Mouse (Mus musculus): ENCODE data around the gene Camk2n1. TPM values are rescaled to one million over a fixed set of nuclear protein-coding genes. Genes with fewer than 3 reads are reported as not detected.
A peak's percentile ranks its signal among the peaks of the same experiment; 100 is the strongest.

Camk2n1 gene
- polyA plus RNA-seq, 1 experiment from 2014 or later = 9.0 TPM

GRCm38 (mm10) chr4:138448872-138449615 is 5.1 kb upstream of the Camk2n1 start:
- H3K36me3 ChIP-seq = no peaks in the 10 kb centered on the region
- 0 out of 2 replicates have a peak, but pooled peaks cover 3% of the 10 kb centered on the region for H3K9me3 ChIP-seq
- ATAC-seq (ENCODE audit: low FRiP score, low read depth) = no peak
- H3K27ac ChIP-seq (replicated peaks) = no peak overlapping the region
- H3K9ac ChIP-seq (replicated peaks) = no peak overlapping the region
- H3K27me3 ChIP-seq = peaks cover 33% of the 10 kb centered on the region
- H3K4me1 ChIP-seq = peaks cover 47% of the 10 kb centered on the region
- no peak overlapping the region for H3K4me3 ChIP-seq
- no peak overlapping the region for H3K4me2 ChIP-seq (replicated peaks)
- 50% methylated on average over 7 of the region's 7 CpGs for WGBS

GRCm38 (mm10) chr4:138449636-138450314 is 4.3 kb upstream of the Camk2n1 start:
- H3K36me3 ChIP-seq = no peaks in the 10 kb centered on the region
- peaks cover 33% of the 10 kb centered on the region for H3K27me3 ChIP-seq
- H3K4me3 ChIP-seq = no peak overlapping the region
- H3K9me3 ChIP-seq = 0 out of 2 replicates have a peak, but pooled peaks cover 3% of the 10 kb centered on the region
- H3K27ac ChIP-seq (replicated peaks) = no peak overlapping the region
- no peak overlapping the region for H3K9ac ChIP-seq (replicated peaks)
- 57% methylated on average over 12 of the region's 12 CpGs for WGBS
- ATAC-seq (ENCODE audit: low FRiP score, low read depth) = no peak
- peaks cover 47% of the 10 kb centered on the region for H3K4me1 ChIP-seq
- H3K4me2 ChIP-seq (replicated peaks) = no peak overlapping the region

DNA sequence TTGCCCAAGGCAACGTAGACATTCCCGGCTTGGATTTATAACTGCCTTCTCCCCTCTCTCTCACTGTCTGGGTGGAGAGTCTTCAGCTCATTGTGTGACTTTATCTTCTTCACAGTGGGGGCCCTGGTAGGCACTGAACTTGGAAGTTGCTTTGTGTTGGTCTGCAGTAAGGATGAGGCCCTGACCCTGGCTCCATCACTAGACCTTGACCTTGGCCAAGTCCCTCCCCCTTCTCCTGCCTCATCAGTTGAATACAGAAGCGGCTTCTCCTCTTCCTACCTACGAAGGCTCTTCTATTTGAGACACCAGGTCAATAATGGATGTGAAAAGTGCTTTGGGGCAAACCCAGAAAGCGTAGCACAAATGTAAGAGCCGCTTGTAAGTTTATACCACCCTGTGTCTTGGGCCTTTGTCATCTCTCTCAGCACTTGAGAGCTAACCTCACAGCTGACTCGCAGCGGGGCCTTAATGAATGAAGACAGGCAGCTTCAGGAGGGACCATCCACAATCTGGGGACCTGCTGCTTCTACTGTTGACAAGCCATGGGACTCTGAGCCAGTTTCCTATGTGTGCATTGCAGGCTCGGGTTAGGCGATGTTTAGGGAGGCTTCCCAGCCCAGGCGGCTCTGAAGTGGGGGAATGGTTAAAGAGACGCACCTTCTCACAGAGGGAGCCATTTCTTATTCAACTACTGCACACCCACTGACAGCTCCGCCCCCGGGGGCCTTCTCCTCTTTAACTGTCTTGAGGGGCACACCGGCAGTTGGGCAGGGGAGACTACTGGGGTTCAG is 1.6 kb upstream of the Camk2n1 start:
- Histone ChIP-seq H3K9me3 (no peaks in the 10 kb centered on the region), H3K4me2 (replicated peaks) (no peak overlapping the region), H3K36me3 (no peaks in the 10 kb centered on the region), H3K27me3 (peaks cover 29% of the 10 kb centered on the region), H3K4me3 (no peak overlapping the region), H3K9ac (replicated peaks) (no peak overlapping the region), H3K4me1 (peaks cover 55% of the 10 kb centered on the region), H3K27ac (replicated peaks) (peak overlapping the region; percentile 97)
- 31% methylated on average over 15 of the region's 15 CpGs for WGBS
- no peak for ATAC-seq (ENCODE audit: low FRiP score, low read depth)

- 4% methylated on average over 18 of the region's 19 CpGs for WGBS
- peak; percentile 21; the same call in 1 of the 2 replicates for ATAC-seq (ENCODE audit: low FRiP score, low read depth)
- Histone ChIP-seq H3K4me3 (peak overlapping the region; percentile 93), H3K4me1 (peaks cover 50% of the 10 kb centered on the region), H3K27me3 (peaks cover 29% of the 10 kb centered on the region), H3K9ac (replicated peaks) (peak overlapping the region; percentile 99), H3K27ac (replicated peaks) (peak overlapping the region; percentile 97), H3K9me3 (no peaks in the 10 kb centered on the region), H3K36me3 (no peaks in the 10 kb centered on the region), H3K4me2 (replicated peaks) (peak overlapping the region; percentile 85)
Measured at GRCm38 (mm10) chr4:138453097-138453752, 889 bp upstream of the Camk2n1 start.

GRCm38 (mm10) chr4:138454571-138455140 is 542 bp downstream of the Camk2n1 start:
- Histone ChIP-seq H3K9me3 (no peaks in the 10 kb centered on the region), H3K4me2 (replicated peaks) (peak overlapping the region; percentile 85), H3K27ac (replicated peaks) (peak overlapping the region; percentile 97), H3K27me3 (peaks cover 29% of the 10 kb centered on the region), H3K4me1 (peaks cover 49% of the 10 kb centered on the region), H3K36me3 (no peaks in the 10 kb centered on the region), H3K4me3 (peak overlapping the region; percentile 93), H3K9ac (replicated peaks) (peak overlapping the region; percentile 99)
- WGBS = 1% methylated on average over 49 of the region's 78 CpGs
- peak; percentile 50 for ATAC-seq (ENCODE audit: low FRiP score, low read depth)

GRCm38 (mm10) chr4:138455141-138455955 is 1.2 kb downstream of the Camk2n1 start:
- peak; percentile 14; the same call in 1 of the 2 replicates for ATAC-seq (ENCODE audit: low FRiP score, low read depth)
- peak overlapping the region; percentile 97 for H3K27ac ChIP-seq (replicated peaks)
- no peaks in the 10 kb centered on the region for H3K9me3 ChIP-seq
- no peaks in the 10 kb centered on the region for H3K36me3 ChIP-seq
- H3K9ac ChIP-seq (replicated peaks) = peak overlapping the region; percentile 99
- H3K4me3 ChIP-seq = peak overlapping the region; percentile 93
- H3K4me1 ChIP-seq = peaks cover 48% of the 10 kb centered on the region
- WGBS = under 1% methylated on average over 58 of the region's 58 CpGs
- peak overlapping the region; percentile 85 for H3K4me2 ChIP-seq (replicated peaks)
- H3K27me3 ChIP-seq = peaks cover 29% of the 10 kb centered on the region

- Histone ChIP-seq H3K9me3 (no peaks in the 10 kb centered on the region), H3K9ac (replicated peaks) (peak overlapping the region; percentile 99), H3K4me2 (replicated peaks) (peak overlapping the region; percentile 85), H3K36me3 (no peaks in the 10 kb centered on the region), H3K27ac (replicated peaks) (peak overlapping the region; percentile 97), H3K4me3 (peak overlapping the region; percentile 93), H3K27me3 (peaks cover 29% of the 10 kb centered on the region), H3K4me1 (peaks cover 48% of the 10 kb centered on the region)
- ATAC-seq (ENCODE audit: low FRiP score, low read depth) = no peak
- WGBS = 1% methylated on average over 17 of the region's 17 CpGs
Measured at GRCm38 (mm10) chr4:138455956-138456341, 1.8 kb downstream of the Camk2n1 start.

DNA sequence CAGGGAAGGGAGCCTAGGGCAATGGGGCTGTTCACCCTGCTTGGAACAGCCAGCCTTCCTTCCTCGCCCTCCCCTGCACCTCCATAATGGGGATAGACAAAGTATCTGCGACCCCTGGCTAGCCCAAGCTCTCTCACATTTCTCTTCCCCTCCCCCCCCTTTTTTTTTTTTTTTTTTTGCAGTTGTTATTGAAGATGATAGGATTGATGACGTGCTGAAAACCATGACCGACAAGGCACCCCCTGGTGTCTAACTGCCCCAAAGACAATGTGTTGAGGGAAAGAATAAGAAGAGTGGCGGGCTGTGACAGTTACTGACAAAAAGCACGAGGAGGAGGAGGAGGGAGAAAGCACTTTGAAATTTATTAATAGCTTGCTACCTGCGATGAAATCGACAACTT is 2.4 kb downstream of the Camk2n1 start:
- peak overlapping the region; percentile 99 for H3K9ac ChIP-seq (replicated peaks)
- ATAC-seq (ENCODE audit: low FRiP score, low read depth) = no peak
- H3K27ac ChIP-seq (replicated peaks) = peak overlapping the region; percentile 97
- no peaks in the 10 kb centered on the region for H3K36me3 ChIP-seq
- WGBS = 3% methylated on average over 8 of the region's 8 CpGs
- H3K27me3 ChIP-seq = peaks cover 27% of the 10 kb centered on the region
- H3K9me3 ChIP-seq = no peaks in the 10 kb centered on the region
- H3K4me1 ChIP-seq = peaks cover 48% of the 10 kb centered on the region
- H3K4me3 ChIP-seq = peak overlapping the region; percentile 93
- H3K4me2 ChIP-seq (replicated peaks) = peak overlapping the region; percentile 85

DNA sequence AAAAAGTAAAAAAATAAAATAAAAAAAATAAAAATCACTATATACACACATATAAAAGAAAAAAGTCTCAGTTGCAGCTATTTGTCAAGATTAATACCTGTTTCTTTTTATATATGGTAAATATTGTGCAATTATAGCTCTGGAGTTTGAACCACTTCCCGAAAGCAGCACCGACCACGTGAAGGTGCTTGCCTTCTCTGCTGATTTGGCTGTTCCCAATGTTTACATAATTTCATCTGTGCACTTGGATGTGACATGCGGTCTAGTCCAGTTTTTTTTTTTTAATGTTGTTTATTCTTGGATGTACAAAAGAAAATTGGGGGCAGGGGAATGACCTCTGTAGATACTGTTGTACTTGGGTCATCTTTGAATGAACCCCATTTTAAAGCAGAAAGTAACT is 3.0 kb downstream of the Camk2n1 start:
- Histone ChIP-seq H3K4me2 (replicated peaks) (peak overlapping the region; percentile 85), H3K9me3 (no peaks in the 10 kb centered on the region), H3K4me1 (peaks cover 48% of the 10 kb centered on the region), H3K27me3 (peaks cover 21% of the 10 kb centered on the region), H3K4me3 (peak overlapping the region; percentile 93), H3K9ac (replicated peaks) (no peak overlapping the region), H3K36me3 (no peaks in the 10 kb centered on the region), H3K27ac (replicated peaks) (no peak overlapping the region)
- 51% methylated on average over 4 of the region's 4 CpGs for WGBS
- no peak for ATAC-seq (ENCODE audit: low FRiP score, low read depth)

DNA sequence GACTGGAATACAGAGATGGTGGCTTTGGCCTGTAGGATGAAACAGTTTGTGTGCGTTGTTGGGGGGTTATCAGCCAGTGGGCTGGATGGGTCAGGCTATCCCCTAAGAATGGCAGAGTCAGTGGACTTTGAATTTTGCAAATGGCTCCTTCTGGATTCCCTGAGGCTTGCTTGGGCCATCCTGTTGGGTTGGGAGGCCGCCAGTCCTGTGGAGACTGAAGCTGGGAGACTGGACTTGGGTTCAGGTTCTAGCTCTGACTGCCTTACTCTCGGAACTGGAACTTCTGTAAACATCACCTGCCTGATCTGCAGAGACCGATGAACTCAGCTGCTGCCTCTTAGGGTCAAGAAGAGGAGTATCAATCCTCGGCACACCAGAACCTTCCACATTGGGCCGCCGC is 4.1 kb downstream of the Camk2n1 start:
- Histone ChIP-seq H3K36me3 (no peaks in the 10 kb centered on the region), H3K4me2 (replicated peaks) (peak overlapping the region; percentile 85; the same call in 1 of the 2 replicates), H3K9me3 (no peaks in the 10 kb centered on the region), H3K27ac (replicated peaks) (no peak overlapping the region), H3K4me3 (no peak overlapping the region), H3K9ac (replicated peaks) (no peak overlapping the region), H3K27me3 (peaks cover 12% of the 10 kb centered on the region), H3K4me1 (peaks cover 49% of the 10 kb centered on the region)
- no peak for ATAC-seq (ENCODE audit: low FRiP score, low read depth)
- 75% methylated on average over 7 of the region's 7 CpGs for WGBS
